Mouse (Mus musculus): ENCODE measurements around the gene Chd3.

Chd3 gene

GRCm38 (mm10) chr11:69369215-69369989 lies at the start of gene Chd3:
TSS of gene Chd3 (minus strand) at chr11:69369406.
- DNase-seq (ENCODE audit: low spot score in 2 of 2) = no peak

DNA sequence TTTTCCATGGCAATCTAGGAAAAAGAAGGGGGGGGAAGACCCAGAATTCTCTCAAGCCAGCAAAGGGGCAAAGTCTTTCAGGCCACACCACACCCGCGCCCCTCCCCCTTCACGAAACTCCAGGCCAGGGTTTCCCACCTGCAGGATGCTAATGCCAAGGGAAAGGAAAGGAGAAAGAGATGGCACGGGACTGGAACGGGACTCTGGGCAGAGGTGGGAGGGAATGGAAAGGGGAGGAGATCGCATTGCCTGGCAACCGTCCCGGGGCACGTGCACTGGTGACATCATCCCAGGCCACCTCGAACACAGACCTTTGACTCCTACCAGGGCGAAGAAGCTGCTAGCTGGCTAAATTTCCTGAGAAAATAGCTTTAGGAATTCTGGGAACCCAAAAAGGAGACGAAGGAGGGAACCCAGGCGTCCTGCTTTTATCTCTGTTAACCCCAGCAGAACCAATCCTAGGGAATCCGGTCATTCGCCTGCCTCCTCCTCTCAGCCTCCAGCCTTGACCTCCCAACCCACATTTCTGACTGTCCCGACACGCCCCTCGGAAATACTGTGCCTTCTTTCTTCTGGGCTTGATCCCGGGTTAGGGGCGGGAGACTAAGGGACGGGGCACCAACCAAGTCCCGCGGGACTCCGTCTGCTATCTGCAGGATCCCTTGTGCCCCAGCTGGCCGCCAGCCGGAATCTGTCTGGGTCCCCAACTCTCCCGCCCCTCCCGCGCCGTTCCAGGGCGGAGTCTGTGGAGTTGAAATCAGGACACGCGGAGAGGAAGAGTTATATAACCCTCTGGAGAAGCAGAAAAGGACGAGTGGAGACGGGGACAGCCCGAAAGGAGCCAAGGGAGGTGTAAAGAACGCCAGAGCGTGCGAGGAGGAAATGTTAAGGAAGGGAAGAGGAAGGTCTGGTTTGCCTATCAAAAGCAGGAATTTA lies 48.5 kb upstream of the Chd3 start:
- DNase-seq (ENCODE audit: low spot score in 2 of 2) = peak; percentile 94 to 96

DNA sequence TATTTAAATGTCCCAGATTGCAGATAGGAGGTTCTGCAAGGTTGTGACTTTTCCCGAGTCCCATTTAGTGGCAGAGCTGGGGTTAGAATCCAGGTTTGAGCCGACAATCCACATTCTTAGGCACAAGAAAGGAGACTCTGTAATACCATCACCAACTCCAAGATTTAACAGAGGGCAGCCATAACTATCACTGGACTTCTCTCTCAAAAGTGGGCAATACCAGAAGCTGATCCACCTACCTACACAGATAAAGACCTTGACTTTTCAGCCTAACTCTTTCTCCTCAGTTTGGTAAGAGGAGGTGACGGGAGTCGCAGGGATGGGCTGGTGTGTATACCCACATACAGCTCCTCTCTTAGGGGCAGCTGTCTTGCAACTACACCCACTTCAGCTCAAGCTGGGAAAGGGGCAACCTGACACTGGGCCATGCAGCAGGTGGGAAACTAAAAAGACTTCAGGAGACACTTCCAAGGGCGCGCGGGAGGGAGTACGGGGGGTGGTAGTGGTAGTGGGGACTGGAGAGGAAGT lies 47.8 kb upstream of the Chd3 start:
- DNase-seq (ENCODE audit: low spot score in 2 of 2) = no peak

GRCm38 (mm10) chr11:69416509-69416908 lies 47.3 kb upstream of the Chd3 start:
- no peak for DNase-seq (ENCODE audit: low spot score in 2 of 2)

DNA sequence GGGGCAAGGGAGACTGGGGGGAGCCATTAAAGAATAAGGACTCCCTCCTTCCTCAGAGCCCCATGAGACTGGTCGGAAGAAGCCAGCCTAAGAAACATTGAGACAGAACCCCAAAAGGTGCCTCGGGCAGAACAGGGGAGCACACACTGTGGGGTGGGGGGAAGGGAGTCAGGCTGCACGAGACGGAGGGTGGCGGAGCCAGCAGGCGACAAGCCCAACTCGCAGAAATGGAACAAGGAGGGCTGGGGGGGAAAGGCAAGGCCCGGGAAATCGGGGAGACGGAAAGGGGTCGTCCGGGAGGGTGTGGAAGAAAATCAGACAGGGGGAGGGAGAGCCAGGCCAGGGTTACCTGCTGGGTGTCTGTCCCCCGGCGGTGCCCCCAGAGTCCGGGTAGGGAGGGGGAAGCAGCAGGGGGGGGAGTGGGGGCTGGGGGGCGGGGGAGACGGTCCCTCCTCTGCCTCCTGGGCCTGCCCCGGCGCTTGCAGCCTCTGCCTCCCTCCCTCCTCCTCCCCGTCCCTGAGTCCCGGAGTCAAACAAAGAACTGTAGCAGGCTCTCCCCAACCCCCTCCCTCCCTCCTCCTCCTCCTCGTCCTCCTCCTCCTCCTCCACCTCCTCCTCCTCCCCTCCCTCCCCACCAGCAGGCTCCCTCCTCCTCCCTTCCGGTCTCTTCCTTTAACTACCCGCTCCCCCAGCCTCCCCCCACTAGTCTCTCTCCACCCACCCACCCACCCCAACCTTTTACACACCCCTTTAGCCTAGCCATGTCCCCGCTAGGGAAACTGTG lies 46.7 kb upstream of the Chd3 start:
- DNase-seq (ENCODE audit: low spot score in 2 of 2) = peak in 1 of 2 experiments; percentile 58

DNA sequence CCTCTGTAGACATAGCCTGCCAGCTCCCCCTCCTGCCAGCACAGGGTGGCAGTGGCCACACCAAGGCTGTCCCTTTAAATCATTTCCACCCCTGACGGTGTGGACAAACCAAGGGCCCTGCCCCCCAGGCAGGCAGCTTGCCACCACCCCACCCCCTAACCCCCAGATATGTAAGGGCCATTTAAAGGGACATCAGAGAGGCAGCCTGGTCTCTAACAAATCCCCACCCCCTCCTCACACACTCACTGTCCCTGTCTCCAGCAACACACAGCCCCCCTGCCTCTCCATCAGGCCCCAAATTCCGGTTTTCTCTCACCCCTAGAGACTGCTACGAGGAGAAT lies 46.1 kb upstream of the Chd3 start:
- peak; percentile 61 to 76 for DNase-seq (ENCODE audit: low spot score in 2 of 2)

GRCm38 (mm10) chr11:69414421-69415326 lies 45.5 kb upstream of the Chd3 start:
- DNase-seq (ENCODE audit: low spot score in 2 of 2) = no peak

GRCm38 (mm10) chr11:69413221-69414181 lies 44.3 kb upstream of the Chd3 start, which contains the start of gene Kdm6b:
TSS of gene Kdm6b (minus strand) at chr11:69413675.
- peak; percentile 52 to 69 for DNase-seq (ENCODE audit: low spot score in 2 of 2)

DNA sequence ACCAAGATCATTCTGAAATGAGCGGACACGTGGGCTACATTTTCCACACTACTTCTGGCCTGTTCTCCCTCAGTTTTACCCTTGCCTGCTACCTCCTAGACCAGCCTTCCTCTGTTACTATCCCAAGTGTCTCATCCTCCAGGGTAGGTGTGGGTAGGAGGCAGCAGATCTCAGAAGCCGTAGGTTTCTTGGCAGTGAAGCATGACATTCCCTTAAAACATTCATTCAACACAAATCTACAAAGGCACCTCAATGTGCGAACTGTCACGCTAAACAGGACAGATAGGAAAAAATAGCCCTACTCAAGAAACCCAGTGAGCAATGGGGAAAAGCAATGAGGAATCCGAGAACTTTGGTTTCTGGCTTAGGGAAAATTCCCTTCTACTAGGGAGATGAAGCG lies 43.3 kb upstream of the Chd3 start:
- no peak for DNase-seq (ENCODE audit: low spot score in 2 of 2)

DNA sequence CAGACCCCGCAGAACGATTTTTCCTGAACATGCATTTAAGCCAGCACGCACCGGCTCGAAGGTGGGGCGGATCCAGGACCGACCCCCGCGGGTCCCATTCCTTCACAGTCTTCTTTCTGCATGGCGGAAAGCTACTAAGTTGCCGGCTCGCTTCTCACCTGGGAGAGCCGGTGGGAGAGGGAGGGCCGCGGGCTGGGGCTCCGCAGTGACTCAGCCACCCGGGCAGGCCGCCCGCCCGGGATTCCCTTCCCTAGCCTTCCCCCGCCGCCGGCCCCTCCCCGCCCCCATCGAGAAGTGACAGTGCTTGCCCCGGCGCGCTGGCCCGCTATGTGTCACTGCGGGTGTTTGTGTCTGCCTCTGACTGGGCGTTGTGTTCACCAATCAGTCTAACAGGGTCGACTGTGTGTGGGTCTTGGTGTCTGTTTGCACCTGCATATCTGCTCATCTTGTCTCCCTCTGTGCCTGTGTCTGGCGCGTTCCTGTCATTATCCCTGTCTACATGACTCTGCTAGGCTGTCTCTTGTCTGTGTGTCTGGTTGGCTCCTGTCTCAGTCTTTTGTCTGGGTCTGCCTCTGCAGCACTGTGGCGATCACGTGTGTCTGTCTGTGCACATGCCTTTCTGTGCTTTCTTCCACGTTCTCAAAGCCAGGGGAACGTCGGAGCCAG lies 42.5 kb upstream of the Chd3 start:
- peak in 1 of 2 experiments; percentile 61 for DNase-seq (ENCODE audit: low spot score in 2 of 2)

DNA sequence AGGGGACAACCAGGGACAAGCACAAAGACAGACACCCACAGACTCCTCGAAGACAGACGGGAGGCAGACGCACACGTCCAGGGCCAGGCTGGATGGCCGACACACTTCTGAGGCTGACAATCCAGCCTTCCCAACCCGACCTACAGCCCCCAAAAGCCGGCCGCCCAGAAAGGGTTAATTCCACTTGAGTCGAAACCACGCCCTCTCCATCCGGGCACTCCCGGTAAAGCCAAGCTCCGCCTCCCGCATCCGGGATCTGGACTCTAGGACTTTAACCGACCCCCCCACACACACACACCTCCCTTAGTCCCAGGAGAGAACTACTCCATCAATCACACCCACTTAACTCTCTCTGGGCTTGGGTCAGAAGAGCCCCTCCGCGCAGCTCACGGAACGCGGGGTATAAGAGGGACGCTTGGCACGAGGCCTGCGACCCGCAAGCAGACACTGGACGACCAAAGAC lies 41.9 kb upstream of the Chd3 start:
- DNase-seq (ENCODE audit: low spot score in 2 of 2) = peak; percentile 92 to 95

GRCm38 (mm10) chr11:69410310-69411072 lies 41.3 kb upstream of the Chd3 start:
- DNase-seq (ENCODE audit: low spot score in 2 of 2) = peak in 1 of 2 experiments; percentile 74

GRCm38 (mm10) chr11:69410045-69410309 lies 40.8 kb upstream of the Chd3 start:
- no peak for DNase-seq (ENCODE audit: low spot score in 2 of 2)

DNA sequence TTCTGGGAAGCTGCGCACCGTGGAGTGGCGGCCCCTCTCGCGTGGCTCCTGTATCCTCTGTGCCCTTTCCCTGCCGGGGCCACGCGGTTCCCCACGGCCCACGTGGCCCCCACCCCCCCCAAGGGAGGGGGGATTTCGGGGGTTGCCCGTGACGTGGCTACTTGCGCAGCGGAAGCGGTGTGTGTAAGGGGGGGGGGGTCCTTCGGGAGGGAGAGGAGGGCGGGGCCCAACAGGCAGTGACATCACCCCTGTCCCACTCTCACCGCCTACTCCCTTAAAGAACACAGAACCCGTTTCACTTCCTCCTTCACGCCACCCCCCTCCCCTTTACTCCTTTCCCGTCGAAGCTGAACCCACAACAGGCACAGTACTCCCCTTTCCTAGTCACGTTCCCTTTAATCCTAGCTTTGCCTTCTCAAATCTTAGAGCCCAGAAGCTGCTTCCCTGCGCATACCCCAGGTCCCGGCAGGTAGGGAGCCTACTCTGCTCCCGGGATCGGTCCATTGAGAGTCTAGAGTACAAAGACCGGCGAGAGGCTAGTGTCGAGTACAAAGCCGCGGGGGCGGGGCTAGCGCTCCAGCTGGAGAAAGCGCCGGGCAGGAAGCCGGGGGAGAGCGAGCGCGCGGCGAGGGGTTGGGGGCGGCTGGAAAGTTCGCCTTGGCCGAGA lies 40.3 kb upstream of the Chd3 start:
- peak; percentile 78 to 80 for DNase-seq (ENCODE audit: low spot score in 2 of 2)

DNA sequence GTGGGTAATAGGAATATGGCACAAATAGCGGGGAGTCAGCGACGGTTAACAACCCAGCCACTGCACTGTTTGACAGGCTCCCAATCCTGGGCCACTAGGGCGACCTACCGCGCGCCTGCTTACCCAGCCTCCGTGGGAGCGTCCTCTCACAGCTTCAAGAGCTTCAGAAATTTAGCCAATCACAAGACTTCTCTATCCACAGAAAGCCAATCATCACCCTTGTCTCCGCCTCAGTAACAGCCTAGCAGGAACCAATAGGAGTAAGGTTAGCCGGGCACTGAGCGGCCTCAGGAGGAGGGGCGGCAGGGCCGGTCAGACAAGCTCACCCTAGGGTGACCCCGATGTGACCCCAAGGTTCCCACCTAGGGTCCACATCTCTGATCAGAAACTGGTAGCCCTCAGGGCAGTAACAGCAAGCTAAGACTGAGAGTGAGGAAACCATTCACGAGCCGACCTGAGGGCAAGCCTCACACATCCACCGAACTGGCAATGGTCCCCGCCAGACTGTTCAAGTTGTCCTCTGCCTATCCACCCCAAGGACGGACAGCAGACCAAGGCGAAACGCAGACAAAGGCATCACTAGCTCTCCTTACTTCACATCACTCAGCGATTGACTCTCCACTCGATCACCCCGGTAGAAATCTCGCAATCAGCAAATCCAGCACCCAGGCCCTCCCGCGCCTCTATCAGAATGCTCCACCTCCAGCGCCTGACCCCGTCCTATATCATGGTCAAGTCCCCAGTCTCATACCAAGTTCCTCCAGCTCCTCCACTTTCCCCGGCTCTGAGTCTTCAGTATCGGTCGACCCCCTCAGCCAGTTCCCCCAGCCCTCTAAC lies 39.6 kb upstream of the Chd3 start:
- peak; percentile 80 to 85 for DNase-seq (ENCODE audit: low spot score in 2 of 2)

- DNase-seq (ENCODE audit: low spot score in 2 of 2) = no peak
Measured at GRCm38 (mm10) chr11:69407724-69408004, 38.5 kb upstream of the Chd3 start.
